Mouse (Mus musculus) heart, postnatal 0 days (tissue): Measurements from ENCODE around the gene Hao2. TPM values are rescaled to one million over a fixed set of nuclear protein-coding genes. Genes with fewer than 3 reads are reported as not detected.

Experiments
- ATAC-seq: fragments of 200-750 bp; cut with Nextera tagmentation; 2 replicates; pipeline ENCODE4 v1.8.0; 2017; ENCODE audit warnings: low read depth, moderate number of reproducible peaks, moderate library complexity; ENCODE audit not compliant: insufficient read depth
- DNase-seq: peaks from one replicate; pipeline ENCODE4 v3.0.0-alpha.2; 2016; ENCODE audit warnings: low spot score
- H3K27ac ChIP-seq: fragments of 300-500 bp; sonication (generic); 2 replicates; pipeline ENCODE4 v1.5.1; 2014; ENCODE audit warnings: low read depth, mild to moderate bottlenecking
- H3K27me3 ChIP-seq: fragments of 300-500 bp; sonication (generic); 2 replicates; pipeline ENCODE4 v1.6.1; 2014; ENCODE audit warnings: low read length, mixed read lengths; ENCODE audit not compliant: control insufficient read depth, insufficient read depth
- H3K36me3 ChIP-seq: fragments of 300-500 bp; sonication (generic); replicated peaks from 2 replicates; pipeline ENCODE4 v1.6.1; 2014; ENCODE audit warnings: low read length, mixed read lengths; ENCODE audit not compliant: control insufficient read depth, insufficient read depth
- H3K4me1 ChIP-seq: fragments of 300-500 bp; sonication (generic); 2 replicates; pipeline ENCODE4 v1.6.1; 2014; ENCODE audit warnings: antibody characterized with exemption; ENCODE audit not compliant: control insufficient read depth, insufficient read depth
- H3K4me2 ChIP-seq: fragments of 300-500 bp; sonication (generic); 2 replicates; pipeline ENCODE4 v1.6.1; 2014; ENCODE audit warnings: low read depth, mild to moderate bottlenecking, low read length, moderate library complexity
- H3K4me3 ChIP-seq: fragments of 300-500 bp; sonication (generic); 2 replicates; pipeline ENCODE4 v1.5.1; 2014; ENCODE audit warnings: low read depth, low read length
- H3K9ac ChIP-seq: fragments of 300-500 bp; sonication (generic); replicated peaks from 2 replicates; pipeline ENCODE4 v1.6.1; 2014; ENCODE audit warnings: low read depth, low read length, mixed read lengths
- H3K9me3 ChIP-seq: fragments of 300-500 bp; sonication (generic); replicated peaks from 2 replicates; pipeline ENCODE4 v1.6.1; 2016; ENCODE audit warnings: low read length; ENCODE audit not compliant: control insufficient read depth
- CTCF ChIP-seq: IDR thresholded peaks from 2 replicates; pipeline ENCODE4 v1.5.1; 2016; ENCODE audit warnings: antibody characterized with exemption, control low read depth, low read depth
- EP300 ChIP-seq: IDR thresholded peaks from 2 replicates; pipeline ENCODE4 v1.6.1; 2016; ENCODE audit warnings: antibody characterized with exemption, low read depth
- WGBS: fragments of 180-500 bp; shearing (Covaris S2); extraction: QIAGEN DNeasy Blood & Tissue Kit; methylation state at CpG from one replicate; pipeline ENCODE4 v1.1.7; 2014; 5-methylcytosine and 5-hydroxymethylcytosine counted together
- polyA plus RNA-seq: library from polyadenylated mRNA; unstranded; fragments of >200 nt; fragmentation: Nextera tagmentation; extraction: Ambion mirVana; gene quantifications from 2 replicates; pipeline ENCODE4 v1.2.1, GENCODE M21; 2015
- total RNA-seq: library from RNA; depleted of rRNA; stranded (reverse); fragments of >200 nt; gene quantifications from 2 replicates; pipeline ENCODE4 v1.2.3, GENCODE M21; 2014; ENCODE audit warnings: low replicate concordance; rRNA removed

Hao2 gene
- not detected in 2 replicates for total RNA-seq
- polyA plus RNA-seq = not detected in 2 replicates

DNA sequence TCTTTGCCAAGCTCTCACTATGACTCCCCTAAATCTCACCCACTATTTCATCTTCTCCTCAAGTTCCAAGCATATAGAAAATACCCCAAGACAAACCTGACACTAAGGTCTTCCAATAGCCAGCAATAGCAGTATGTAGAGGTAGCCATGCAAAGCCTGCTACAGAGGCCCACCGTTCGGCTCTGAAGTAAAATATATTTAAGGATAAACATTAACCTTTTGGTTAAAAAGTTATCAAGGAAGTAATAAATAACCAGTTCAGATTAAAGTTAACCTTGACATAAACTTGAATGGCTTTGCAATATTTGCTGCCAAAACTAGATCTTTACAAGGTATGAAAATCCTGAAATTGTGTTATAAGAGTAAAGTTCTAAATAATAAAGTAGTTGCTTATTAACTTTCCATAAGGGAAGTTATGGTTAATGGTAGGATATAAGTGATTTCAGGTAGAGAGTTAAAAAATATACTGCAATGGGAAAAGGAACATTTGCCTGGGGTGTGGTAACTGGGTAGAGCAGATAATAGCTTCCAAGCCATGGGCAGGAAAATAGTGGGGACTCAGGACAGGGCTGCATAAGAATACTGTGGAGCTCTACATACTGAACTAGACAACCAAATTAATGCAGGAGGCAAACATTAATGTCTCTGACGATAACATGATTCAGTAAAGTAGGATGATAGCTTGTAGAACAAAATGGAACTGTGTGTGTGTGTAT, at the start of gene Hao2:
Hao2 (minus strand) TSS at position 183 of the 716 bp plus-strand sequence.
- Histone ChIP-seq H3K9me3 (no peaks in the 10 kb centered on the region), H3K27me3 (no peaks in the 10 kb centered on the region), H3K27ac (no peak within 1 kb of the TSS), H3K4me2 (no peak within 1 kb of the TSS), H3K9ac (no peak within 1 kb of the TSS), H3K4me3 (no peak within 1 kb of the TSS), H3K36me3 (no peaks in the 10 kb centered on the region), H3K4me1 (no peaks in the 10 kb centered on the region)
- no peak for TF ChIP-seq EP300
- no peak for ATAC-seq
- WGBS = 79% methylated on average over 3 of the region's 3 CpGs
- no peak for DNase-seq

- WGBS = 41% methylated on average over 10 of the region's 10 CpGs
- Histone ChIP-seq H3K4me2 (peak overlapping the region; percentile 64), H3K27ac (no peak overlapping the region), H3K36me3 (no peaks in the 10 kb centered on the region), H3K27me3 (no peaks in the 10 kb centered on the region), H3K4me1 (no peaks in the 10 kb centered on the region), H3K9ac (no peak overlapping the region), H3K4me3 (peak overlapping the region; percentile 29), H3K9me3 (no peaks in the 10 kb centered on the region)
- no peak for TF ChIP-seq CTCF
- no peak for TF ChIP-seq EP300
- DNase-seq = no peak
- ATAC-seq = no peak
Observed at GRCm38 (mm10) chr3:98941601-98942000, 48.6 kb upstream of the Hao2 start.

DNA sequence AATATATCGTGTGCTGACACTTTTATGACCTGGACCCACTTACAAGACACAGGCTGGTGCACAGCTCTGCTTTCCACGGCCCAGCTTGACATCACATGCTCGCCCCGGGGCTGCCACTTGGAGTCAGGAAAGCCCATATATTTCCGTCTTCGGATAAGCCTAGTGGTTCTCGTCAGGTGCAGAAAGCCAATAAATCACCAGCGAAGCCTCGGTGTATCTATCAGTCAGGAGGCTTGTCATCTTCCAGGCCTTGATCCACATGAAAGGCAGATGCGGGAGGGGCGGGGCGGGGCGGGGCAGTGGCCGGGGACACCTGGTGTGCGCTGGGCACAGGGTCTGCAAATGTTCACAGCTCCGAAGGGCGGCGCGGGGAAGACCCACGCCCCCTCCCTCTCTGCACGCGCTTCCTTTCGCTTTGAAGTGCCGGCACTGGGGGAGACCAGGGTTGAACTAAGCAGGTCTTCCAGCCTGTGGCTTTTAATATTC, 48.1 kb upstream of the Hao2 start:
- Histone ChIP-seq H3K9ac (no peak overlapping the region), H3K27me3 (no peaks in the 10 kb centered on the region), H3K4me3 (peak overlapping the region; percentile 29), H3K9me3 (no peaks in the 10 kb centered on the region), H3K36me3 (no peaks in the 10 kb centered on the region), H3K4me2 (peak overlapping the region; percentile 64), H3K4me1 (no peaks in the 10 kb centered on the region), H3K27ac (no peak overlapping the region)
- TF ChIP-seq EP300 = no peak
- TF ChIP-seq CTCF = no peak
- DNase-seq (no peak), ATAC-seq (no peak)
- WGBS = 7% methylated on average over 20 of the region's 24 CpGs

- TF ChIP-seq EP300 (no peak), CTCF (no peak)
- 71% methylated on average over 4 of the region's 4 CpGs for WGBS
- no peak overlapping the region for H3K9ac ChIP-seq
Observed at GRCm38 (mm10) chr3:98940225-98940624, 47.2 kb upstream of the Hao2 start.

DNA sequence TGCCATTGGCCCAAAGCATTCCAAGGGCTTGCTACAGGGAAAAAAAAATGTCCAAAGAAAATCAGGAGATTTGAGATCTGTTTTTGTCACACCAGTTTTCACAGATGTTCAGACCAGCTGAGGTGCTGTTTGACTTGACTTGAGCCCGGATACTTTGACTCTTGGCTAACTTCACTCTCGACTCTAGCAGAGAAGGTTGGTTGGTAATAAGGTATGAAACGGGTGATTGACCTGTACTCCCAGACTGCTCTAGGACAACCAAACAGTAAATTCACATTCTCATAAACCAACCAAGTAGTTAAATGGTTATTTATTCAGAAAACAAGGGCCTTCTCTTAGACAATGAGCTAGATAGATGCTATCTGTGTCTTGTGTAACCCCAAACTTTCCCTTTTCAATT, 43.4 kb upstream of the Hao2 start:
- H3K4me2 ChIP-seq = no peak overlapping the region
- 81% methylated on average over 3 of the region's 3 CpGs for WGBS
- H3K27me3 ChIP-seq = no peaks in the 10 kb centered on the region
- H3K4me3 ChIP-seq = no peak overlapping the region
- DNase-seq = no peak
- H3K27ac ChIP-seq = no peak overlapping the region
- no peaks in the 10 kb centered on the region for H3K9me3 ChIP-seq
- TF ChIP-seq EP300 = no peak
- no peak for TF ChIP-seq CTCF
- no peaks in the 10 kb centered on the region for H3K4me1 ChIP-seq
- no peak overlapping the region for H3K9ac ChIP-seq
- no peaks in the 10 kb centered on the region for H3K36me3 ChIP-seq
- ATAC-seq = no peak

More at GRCm38 (mm10) chr3:98940225-98940624, 47.2 kb upstream of the Hao2 start:
- ATAC-seq = no peak
- Histone ChIP-seq H3K4me3 (no peak overlapping the region), H3K36me3 (no peaks in the 10 kb centered on the region), H3K9me3 (no peaks in the 10 kb centered on the region), H3K27me3 (no peaks in the 10 kb centered on the region), H3K4me1 (no peaks in the 10 kb centered on the region), H3K4me2 (no peak overlapping the region), H3K27ac (no peak overlapping the region)
- no peak for DNase-seq
